Mouse (Mus musculus): ENCODE measurements at regions not wholly inside any gene's neighbourhood (a gene's known extent, or its start where the extent isn't known, plus 50 kb on each side); places are given as distances from the start of the nearest gene placed in this dataset.
"Not testable (repeated sequence)": the region's sequence is repeated elsewhere in the genome, so short reads cannot be mapped to it uniquely, and the experiment has no call there.

GRCm38 (mm10) chr4:55662041-55662440, 129.8 kb upstream of the Klf4 start:
- no peak for DNase-seq

GRCm38 (mm10) chr4:55658904-55659303, 126.6 kb upstream of the Klf4 start:
- no peak for DNase-seq

DNA sequence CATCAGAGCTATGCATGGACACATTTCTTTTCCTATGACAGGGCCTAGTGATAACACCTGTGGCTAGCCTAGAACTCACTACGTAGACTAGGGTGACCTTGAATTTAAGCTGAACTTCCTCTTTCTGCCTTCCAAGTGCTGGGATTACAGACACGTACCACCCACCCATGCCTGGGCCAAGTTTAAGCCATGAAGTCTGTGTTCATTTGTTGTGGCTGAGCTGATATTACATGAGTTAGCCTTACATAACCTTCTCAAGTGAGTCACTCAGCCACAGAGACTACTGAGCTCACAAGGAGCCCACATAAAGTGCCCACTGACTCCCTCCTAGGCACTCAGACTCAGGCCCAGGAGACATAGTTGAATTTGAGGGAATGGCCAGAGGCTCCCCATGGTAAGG, 123.1 kb upstream of the Klf4 start:
- no peak for DNase-seq

GRCm38 (mm10) chr4:55652628-55653027, 120.4 kb upstream of the Klf4 start:
- no peak for DNase-seq

DNA sequence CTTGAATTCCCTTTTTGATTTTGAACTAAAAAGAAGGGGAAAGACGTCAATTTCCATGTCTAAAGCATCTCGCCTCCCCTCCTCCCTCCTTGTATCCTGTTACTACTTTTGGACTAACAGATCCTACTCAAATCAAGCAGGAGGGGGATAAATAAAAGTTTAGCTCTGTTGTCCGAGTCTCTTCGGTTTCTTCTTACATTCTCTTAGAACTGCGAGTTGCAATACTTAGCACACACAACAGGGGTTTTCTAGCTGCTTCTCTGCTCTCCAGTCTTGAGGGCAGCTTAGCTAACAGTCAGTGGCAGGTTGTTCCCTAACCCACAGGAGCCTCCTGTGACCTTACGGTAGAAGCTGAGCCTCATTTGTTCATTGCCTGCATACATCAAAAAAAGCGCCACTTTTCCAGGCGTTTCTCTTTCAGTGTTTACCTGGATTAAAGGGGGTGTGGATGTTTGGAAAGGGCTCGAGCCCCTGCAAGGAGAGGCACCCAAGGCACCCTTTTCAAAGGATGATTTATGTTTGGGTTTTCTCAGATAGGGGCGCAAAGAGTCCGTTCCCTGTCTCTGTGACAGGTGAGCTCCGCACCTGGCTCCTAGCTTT, 119.6 kb upstream of the Klf4 start:
- DNase-seq, result no peak

DNA sequence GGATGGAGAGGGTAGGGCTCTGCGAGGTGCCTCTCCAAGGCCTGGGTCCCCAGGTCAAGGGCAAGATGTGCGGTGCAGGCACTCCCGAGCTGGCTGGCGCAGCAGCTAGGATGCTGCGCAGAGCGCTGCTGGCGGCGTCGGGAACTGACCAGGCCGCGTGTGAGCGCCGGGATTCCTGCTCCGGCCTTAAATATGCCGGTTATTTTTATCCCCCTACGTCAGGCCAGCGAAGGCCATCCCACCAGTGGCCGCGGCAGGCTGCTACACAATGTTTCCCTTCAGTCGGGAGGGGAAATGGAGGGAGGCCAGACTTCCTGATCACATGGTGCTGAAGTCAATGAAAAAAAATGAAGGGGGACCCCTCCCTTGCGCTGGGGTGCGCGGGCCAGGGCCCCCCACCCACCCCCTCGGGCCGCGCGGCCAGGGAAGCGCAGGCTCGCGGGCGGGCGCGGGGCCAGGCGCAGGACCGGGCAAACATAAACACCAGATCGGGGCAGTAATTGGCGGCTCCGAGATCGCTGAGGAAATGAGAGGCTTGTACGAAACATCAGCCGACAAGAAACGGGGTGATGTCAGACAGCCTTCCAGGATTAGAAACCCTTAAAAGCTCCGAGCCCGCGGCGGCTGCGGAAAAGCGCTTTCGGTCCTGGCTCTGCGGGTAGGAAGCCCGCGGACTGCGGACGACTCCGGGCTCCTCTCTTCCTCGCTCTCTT, 118.9 kb upstream of the Klf4 start:
- peak; percentile 81 for DNase-seq

- DNase-seq, result no peak
Observed at GRCm38 (mm10) chr4:55650186-55650585, 117.9 kb upstream of the Klf4 start.

GRCm38 (mm10) chr4:55648376-55648775, 116.1 kb upstream of the Klf4 start:
- DNase-seq, result no peak

DNA sequence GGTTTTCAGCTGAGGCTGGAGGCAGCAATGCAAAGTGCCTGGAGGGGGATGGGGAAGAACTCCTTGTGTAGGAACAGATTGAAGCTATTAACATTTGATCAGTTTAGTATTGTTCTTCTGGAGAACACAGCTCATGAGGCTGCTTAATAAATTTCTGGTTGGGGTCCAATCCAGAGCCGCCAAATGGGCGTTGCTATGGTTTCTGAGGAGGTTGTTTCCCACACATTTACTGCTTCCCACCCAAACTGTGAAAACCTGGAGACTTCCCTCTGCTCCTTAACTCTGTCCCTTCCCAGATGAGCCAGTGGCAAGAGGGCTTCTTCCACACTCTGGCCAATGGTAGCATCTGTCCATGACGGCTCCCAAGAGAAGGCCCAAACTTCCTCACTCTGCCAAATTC, 113.2 kb upstream of the Klf4 start:
- DNase-seq, result no peak

DNA sequence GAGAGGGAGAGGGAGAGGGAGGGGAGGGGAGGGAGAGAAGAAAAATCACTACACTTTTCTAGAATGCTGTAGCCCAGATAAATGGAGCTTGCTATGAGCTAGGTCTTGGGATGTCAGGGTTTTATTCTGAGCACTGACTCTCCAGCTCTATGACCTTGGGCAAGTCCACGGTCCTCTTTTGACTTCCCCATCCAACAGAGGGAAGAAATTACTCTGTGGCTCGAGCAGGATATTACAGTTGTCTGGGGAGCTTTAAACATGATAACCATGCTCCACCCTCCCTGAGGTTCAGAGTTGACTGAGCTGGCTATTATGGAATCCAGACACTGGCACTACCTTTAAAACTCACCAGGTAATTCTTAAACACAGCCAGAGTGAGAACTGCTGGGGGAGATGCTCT, 112.6 kb upstream of the Klf4 start:
- no peak for DNase-seq

DNA sequence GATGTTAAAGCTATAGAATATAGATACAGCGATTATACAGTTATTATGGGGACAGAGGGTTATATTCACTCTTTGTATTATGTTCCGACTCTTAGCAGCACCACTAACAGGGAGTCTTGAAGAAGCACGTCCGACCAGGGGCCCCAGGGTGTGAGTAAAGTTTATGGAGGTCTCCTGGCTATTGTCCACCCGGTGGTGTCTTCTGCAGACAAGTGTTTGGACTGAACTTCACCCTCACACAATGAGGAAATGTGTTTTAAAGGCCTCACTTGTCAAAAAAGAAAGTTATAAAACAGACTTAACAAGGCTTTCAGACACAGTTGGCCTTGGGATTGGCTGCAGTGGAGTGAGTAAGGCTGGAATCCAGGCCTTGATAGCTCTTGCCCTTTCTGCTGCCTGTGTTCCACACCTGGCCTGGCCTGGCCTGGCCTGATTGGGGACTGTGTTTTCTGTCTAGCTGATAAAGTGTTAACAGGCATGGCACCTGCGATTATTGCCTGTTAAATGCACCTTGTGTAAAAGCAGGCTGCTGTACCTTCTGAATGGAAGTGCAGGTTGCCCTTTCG, 102.8 kb upstream of the Klf4 start:
- DNase-seq, result no peak

GRCm38 (mm10) chr4:55631157-55631556, 98.9 kb upstream of the Klf4 start:
- no peak for DNase-seq

DNA sequence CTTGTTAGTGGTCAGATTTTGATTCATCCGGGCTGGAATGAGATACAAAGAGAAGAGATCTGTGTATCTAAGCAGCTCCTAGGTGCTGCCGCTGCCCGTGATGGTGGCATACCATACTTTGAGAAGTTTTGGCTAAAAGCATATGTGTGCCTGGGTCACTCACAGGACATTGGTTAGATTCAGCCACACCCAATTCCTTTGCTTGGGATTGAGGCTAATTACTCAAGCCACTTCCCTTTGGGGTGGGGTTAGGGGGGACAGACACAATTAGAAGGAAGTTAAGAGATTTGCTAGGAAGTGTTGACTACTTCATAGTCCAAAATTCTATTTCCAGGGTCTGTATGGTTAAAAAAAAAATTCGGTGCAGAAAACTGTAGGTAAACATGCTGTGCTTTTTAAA, 97.9 kb upstream of the Klf4 start:
- not testable (repeated sequence) for DNase-seq

DNA sequence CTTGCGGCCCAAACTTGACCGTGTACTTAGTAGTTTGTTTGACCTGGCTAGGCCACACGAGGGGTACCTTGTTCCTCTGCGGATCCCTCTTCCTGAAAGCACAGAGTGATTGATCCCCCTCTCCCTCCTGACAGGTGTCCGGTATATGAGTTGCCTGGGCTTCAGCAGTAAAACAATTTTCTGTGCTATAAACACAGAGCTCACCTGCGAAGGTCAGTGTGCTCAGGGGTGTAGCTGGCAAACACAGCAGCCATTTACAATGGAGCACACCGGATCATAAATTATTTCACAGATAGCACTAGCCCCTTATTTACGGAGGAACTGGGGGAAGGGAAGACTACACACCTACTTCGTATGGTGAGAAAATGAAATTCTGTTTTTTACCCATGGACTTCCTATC, 92.5 kb upstream of the Klf4 start:
- no peak for DNase-seq

DNA sequence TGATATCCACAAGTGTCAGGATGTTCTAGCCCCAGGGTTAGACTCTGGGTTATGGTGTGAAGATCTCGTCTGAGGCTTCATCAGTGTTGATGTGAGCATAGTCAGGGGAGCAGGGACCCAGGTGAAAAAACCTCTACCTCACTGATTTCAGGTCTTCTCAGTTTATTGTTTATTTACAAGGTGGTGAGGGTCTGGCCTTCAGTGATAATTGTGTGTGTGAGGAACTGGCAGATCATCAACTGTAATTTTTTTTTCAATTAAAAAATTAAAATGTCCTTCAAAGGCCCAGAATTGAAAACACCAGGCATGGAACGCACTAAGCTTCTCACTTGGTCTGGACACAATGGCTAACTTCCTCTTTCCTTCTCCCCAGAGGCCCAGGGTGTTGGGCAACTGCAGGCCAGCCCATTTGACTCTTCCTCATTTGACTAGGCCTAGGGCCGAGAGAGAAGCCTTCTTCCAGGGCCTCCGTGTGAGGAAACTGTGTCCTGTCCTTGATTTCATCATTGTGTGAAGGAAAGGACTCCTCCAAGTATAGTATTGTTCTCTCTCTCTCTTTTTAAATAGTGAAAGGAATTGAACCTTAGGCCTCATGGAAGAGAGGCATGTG, 91.0 kb upstream of the Klf4 start:
- no peak for DNase-seq

DNA sequence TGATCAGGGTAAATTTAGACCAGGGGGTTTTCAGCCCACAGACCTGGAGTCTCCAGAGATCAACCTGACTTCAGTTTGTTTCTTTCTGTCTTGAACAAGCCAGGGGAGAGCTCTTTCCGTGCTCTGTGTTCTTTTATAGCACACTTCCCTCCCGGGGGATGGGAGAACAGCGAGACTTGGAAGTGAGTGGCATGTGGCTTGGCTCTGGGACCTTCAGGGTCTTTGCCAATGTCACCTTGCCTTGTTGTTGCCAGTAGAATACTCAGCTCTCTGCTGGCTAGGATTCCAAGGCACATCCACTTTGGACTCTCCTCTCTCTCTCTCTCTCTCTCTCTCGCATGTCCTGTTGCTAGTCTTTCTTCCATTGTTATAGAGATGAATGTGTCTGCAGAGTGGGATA, 90.4 kb upstream of the Klf4 start:
- no peak for DNase-seq

DNA sequence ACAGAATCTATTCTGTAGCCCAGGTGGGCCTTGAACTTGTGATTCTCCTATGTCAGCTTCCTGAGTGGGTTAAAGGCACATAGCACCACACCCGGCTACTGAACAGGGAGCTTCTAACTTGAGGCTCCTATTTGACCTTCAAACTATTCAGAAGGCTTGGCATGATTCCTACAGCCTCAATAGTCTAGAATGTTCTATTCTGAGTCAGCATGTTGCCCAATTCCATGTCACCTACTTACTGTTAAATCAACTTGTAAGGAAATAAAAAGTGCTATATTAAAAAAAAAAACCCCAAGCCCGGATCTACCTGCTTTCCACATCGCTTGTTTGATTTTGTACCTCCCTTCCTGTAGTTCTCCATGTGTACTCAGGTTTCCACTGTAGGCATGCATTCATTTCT, 87.6 kb upstream of the Klf4 start:
- no peak for DNase-seq

GRCm38 (mm10) chr4:55615808-55616207, 83.5 kb upstream of the Klf4 start:
- DNase-seq, result no peak

- no peak for DNase-seq
Observed at GRCm38 (mm10) chr4:55613523-55613922, 81.3 kb upstream of the Klf4 start.

DNA sequence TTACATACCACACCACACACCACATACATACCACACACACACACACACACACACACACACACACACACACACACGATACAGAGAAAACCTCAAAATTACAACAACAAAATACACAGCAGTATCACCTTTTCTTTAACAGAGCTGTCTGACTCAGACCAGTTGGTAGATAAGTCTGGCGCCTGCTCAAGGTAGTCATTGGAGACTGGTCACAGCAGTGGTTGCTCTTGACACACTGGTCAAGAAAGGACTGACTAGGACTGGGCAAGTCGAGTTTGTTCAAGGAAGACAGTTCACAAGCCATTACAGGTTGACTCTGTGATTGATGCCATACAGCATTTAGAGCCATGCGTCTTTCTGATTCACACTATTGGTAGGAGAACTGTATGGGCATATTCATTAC, 78.7 kb upstream of the Klf4 start:
- DNase-seq, result no peak

DNA sequence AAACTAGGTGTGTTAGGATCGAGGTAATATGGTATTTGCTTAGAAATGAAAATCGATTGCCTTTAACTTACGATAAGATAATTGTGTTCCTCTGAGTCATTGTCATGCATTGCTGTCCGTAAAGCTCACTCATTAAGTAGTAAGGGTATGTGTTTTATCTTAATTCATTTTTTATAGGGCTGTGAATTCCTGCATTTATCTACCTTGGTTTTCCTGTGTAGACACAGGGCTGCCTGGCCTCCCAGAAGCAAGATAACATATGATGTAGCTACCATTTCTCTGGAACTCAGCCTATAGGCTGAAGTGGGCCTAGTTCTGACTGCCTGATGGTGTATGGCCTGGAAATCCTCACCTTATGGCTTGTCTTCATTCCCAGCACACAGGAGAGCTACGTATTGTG, 76.9 kb upstream of the Klf4 start:
- DNase-seq, result no peak

- DNase-seq, result no peak
Observed at GRCm38 (mm10) chr4:55605541-55605940, 73.3 kb upstream of the Klf4 start.

DNA sequence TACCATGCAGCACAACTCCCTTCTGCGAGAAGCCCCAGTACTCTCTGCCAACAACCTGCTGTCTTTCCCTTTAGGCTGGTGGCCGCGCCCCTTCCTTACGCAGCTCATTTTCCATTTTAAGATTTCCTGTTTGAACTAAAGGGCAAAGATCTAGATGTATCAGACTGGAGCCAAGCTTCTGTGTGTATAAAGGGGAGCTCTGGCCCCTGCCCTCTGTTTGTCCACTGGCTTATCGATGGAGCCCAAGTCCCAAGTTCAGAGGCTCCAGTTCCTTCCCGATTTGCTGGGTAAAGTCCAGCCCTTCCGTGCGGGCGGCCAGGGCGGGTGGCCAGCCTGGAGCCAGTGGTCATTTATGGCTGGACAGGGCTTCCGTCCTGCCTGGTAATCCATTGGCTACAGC, 72.6 kb upstream of the Klf4 start:
- DNase-seq, result no peak

DNA sequence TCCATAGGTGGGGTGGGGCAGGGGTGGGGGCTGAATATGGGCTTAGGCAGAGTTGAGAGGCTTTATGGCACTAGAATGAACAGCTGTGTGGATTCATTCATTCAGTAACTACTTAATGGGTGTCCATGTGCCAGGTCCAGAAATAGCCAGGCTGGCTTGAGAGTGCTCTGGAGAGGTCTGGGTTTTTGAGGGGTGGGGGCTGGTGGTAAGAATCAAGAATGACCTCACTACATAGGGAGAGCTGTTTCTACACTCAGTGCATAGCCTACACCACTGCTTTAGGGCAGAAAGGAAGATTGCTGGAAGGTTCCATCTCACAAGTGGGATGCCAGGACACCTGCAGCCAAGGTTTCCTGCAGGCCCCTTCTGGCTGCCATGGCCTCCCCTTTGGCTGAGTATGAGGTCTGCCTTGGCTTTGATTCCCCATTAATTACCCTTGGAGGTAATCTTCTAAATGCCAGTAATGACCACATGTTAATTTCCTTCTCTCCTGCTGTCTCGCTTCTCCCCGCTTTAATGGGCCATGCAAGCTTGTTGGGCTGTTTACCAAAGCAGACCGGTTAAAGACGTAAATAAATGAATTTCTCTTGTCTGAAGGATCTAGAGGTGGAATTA, 71.7 kb upstream of the Klf4 start:
- no peak for DNase-seq

Data from right cerebral cortex, postnatal 25 days (tissue).